Mouse (Mus musculus) forebrain, embryonic 12.5 days (tissue): ENCODE results near the gene Gm10337. TPM values are rescaled to one million over a fixed set of nuclear protein-coding genes. Genes with fewer than 3 reads are reported as not detected.

Experiments used
- ATAC-seq: fragments of 200-750 bp; cut with Nextera tagmentation; 2 replicates; pipeline ENCODE4 v1.8.0; 2017; ENCODE audit warnings: moderate TSS enrichment; ENCODE audit not compliant: low FRiP score
- H3K27ac ChIP-seq: fragments of 300-500 bp; sonication (generic); 2 replicates; pipeline ENCODE4 v1.5.1; 2016; ENCODE audit warnings: mild to moderate bottlenecking
- H3K27me3 ChIP-seq: fragments of 300-500 bp; sonication (generic); 2 replicates; pipeline ENCODE4 v1.6.1; 2016; ENCODE audit warnings: mild to moderate bottlenecking
- H3K36me3 ChIP-seq: fragments of 300-500 bp; sonication (generic); replicated peaks from 2 replicates; pipeline ENCODE4 v1.6.1; 2016; ENCODE audit warnings: mild to moderate bottlenecking
- H3K4me1 ChIP-seq: fragments of 300-500 bp; sonication (generic); 2 replicates; pipeline ENCODE4 v1.6.1; 2016
- H3K4me2 ChIP-seq: fragments of 300-500 bp; sonication (generic); 2 replicates; pipeline ENCODE4 v1.6.1; 2016; ENCODE audit warnings: mild to moderate bottlenecking, moderate library complexity
- H3K4me3 ChIP-seq: fragments of 300-500 bp; sonication (generic); replicated peaks from 2 replicates; pipeline ENCODE4 v1.5.1; 2016; ENCODE audit warnings: mild to moderate bottlenecking
- H3K9ac ChIP-seq: fragments of 300-500 bp; sonication (generic); 2 replicates; pipeline ENCODE4 v1.6.1; 2016; ENCODE audit warnings: mild to moderate bottlenecking
- H3K9me3 ChIP-seq: fragments of 300-500 bp; sonication (generic); 2 replicates; pipeline ENCODE4 v1.6.1; 2016
- WGBS: fragments of 180-500 bp; shearing (Covaris S2); methylation state at CpG from one replicate; pipeline ENCODE4 v1.1.7; 2016; 5-methylcytosine and 5-hydroxymethylcytosine counted together
- polyA plus RNA-seq: library from polyadenylated mRNA; unstranded; fragments of >200 nt; fragmentation: Nextera tagmentation; extraction: Ambion mirVana; gene quantifications from 2 replicates; pipeline ENCODE4 v1.2.1, GENCODE M21; 2016

Gene Gm10337
- polyA plus RNA-seq, 1 experiment from 2014 or later: 7.9 TPM

DNA sequence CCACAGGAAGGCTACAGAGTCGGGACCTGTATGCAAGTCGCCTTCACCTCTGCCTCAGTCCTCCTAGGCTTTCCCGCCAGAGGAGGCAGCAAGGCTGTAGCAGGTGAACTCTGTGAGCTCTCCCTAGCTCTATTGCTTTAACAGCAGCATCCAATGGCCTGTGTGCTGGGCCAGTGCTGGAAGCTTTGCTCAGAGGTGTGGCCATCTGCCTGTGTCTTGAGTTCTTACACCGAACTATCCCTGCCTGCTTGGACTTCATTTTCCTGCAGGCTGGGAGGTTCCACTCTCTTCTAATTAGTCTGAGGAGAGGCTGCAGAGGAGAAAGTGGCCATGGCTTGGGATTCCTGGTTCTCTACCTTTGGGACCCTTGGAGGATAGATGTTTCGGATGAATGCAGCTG is 8.5 kb downstream of the Gm10337 start:
- peak overlapping the region; percentile 71 for H3K4me2 ChIP-seq
- H3K9me3 ChIP-seq: no peaks in the 10 kb centered on the region
- H3K27me3 ChIP-seq: no peaks in the 10 kb centered on the region
- H3K27ac ChIP-seq: peak overlapping the region; percentile 90
- peaks cover 12% of the 10 kb centered on the region for H3K36me3 ChIP-seq
- H3K4me1 ChIP-seq: peaks cover 73% of the 10 kb centered on the region
- H3K9ac ChIP-seq: peak overlapping the region; percentile 30
- 33% methylated on average over 5 of the region's 5 CpGs for WGBS
- no peak for ATAC-seq
- H3K4me3 ChIP-seq: 0 out of 2 replicates have a peak overlapping the region, but pooled peaks have one; percentile 4

DNA sequence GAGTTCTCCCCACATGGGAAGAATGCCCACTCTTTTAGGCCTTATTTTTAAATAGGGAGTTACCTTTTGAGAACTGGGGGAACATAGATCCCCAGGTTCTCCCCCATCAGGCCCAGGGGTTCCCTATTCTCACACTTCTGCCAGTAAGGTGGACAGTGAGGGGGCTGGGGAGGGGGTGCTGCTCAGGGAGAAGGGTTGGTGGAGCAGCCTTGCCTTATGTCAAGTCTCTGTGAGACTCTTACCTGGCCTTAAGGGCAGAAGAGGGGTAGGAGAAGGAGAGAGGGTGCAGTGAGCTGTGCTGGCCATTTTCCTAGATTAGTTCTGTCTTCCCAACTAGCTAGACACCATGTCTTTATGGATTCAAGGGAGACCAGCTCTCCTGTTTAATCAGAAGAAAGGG is 8.9 kb downstream of the Gm10337 start:
- Histone ChIP-seq H3K4me1 (peaks cover 78% of the 10 kb centered on the region), H3K27me3 (no peaks in the 10 kb centered on the region), H3K9ac (peak overlapping the region; percentile 30; the same call in 1 of the 2 replicates), H3K4me2 (0 out of 2 replicates have a peak overlapping the region, but pooled peaks have one; percentile 71), H3K4me3 (no peak overlapping the region), H3K9me3 (no peaks in the 10 kb centered on the region), H3K36me3 (peaks cover 9% of the 10 kb centered on the region), H3K27ac (peak overlapping the region; percentile 90)
- ATAC-seq: no peak

DNA sequence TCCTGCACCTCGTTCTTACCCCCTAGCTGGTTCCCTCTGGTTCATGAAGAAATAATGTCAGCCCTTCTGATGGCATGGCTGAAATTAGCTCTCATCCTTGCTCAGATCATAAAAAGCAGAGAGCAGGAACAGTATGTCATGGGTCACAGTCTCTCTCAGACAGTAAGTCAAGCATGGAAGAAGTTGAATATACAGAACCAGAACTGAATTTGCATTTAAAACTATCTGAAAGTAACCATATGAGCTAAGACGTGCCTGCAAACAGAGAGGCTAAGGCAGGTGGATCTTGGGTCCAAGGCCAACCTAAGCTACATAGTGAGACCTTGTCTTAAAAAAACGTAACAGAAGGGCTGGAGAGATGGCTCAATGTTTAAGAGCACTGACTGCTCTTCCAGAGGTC is 9.5 kb downstream of the Gm10337 start:
- Histone ChIP-seq H3K27me3 (no peaks in the 10 kb centered on the region), H3K9ac (0 out of 2 replicates have a peak overlapping the region, but pooled peaks have one; percentile 30), H3K4me3 (no peak overlapping the region), H3K4me2 (no peak overlapping the region), H3K36me3 (0 out of 2 replicates have a peak, but pooled peaks cover 4% of the 10 kb centered on the region), H3K9me3 (no peaks in the 10 kb centered on the region), H3K27ac (no peak overlapping the region), H3K4me1 (peaks cover 78% of the 10 kb centered on the region)
- no peak for ATAC-seq
- 84% methylated on average over 3 of the region's 3 CpGs for WGBS

DNA sequence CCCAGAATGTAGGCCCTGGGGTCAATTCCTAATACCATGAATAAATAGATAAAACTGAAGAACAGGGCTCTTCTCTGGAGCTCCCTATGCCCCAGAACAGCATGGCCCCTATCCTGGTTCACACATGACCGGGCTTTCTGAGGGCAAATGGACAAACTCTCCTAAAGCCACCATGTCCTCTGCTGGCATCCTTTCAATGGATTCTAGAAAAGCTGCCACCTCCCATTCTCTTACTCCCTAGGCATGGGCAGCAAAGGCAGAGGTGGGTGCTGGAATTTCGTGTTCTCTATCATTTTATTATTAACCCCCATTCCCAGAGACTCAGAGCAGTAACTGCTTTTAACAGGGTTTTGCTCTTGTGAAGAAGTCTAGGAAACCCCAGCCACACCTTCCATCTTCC is 11.7 kb downstream of the Gm10337 start:
- ATAC-seq: no peak
- H3K27me3 ChIP-seq: no peaks in the 10 kb centered on the region
- 89% methylated on average over 2 of the region's 2 CpGs for WGBS
- 0 out of 2 replicates have a peak overlapping the region, but pooled peaks have one; percentile 87 for H3K9ac ChIP-seq
- no peaks in the 10 kb centered on the region for H3K9me3 ChIP-seq
- H3K4me3 ChIP-seq: peak overlapping the region; percentile 72; the same call in 1 of the 2 replicates
- peaks cover 77% of the 10 kb centered on the region for H3K4me1 ChIP-seq
- H3K27ac ChIP-seq: 0 out of 2 replicates have a peak overlapping the region, but pooled peaks have one; percentile 92
- H3K36me3 ChIP-seq: no peaks in the 10 kb centered on the region
- H3K4me2 ChIP-seq: peak overlapping the region; percentile 64

DNA sequence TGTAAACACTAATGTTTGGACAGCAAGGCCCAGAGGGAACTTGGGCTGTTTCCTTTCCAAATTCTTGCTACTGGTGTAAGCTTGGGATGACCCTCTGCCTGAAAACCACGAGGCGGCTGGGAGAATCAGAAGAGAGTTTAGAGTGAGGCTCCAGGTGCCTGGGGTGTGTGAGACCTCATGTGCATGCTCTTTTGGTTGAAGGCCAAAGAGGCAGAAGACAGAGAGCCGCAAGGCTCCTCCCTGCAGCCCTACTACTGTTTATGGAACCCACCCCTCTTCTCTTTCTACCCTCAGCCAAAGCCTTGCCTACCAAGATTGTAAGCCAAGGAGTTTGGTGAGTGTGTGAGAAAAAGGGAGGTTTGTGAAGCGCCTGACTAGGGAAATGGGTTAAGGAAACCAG is 12.3 kb downstream of the Gm10337 start:
- Histone ChIP-seq H3K36me3 (peaks cover 4% of the 10 kb centered on the region), H3K4me2 (peak overlapping the region; percentile 64), H3K9ac (peak overlapping the region; percentile 87), H3K27ac (peak overlapping the region; percentile 92), H3K27me3 (no peaks in the 10 kb centered on the region), H3K9me3 (no peaks in the 10 kb centered on the region), H3K4me1 (peaks cover 73% of the 10 kb centered on the region), H3K4me3 (peak overlapping the region; percentile 72)
- ATAC-seq: no peak
- 45% methylated on average over 4 of the region's 4 CpGs for WGBS

DNA sequence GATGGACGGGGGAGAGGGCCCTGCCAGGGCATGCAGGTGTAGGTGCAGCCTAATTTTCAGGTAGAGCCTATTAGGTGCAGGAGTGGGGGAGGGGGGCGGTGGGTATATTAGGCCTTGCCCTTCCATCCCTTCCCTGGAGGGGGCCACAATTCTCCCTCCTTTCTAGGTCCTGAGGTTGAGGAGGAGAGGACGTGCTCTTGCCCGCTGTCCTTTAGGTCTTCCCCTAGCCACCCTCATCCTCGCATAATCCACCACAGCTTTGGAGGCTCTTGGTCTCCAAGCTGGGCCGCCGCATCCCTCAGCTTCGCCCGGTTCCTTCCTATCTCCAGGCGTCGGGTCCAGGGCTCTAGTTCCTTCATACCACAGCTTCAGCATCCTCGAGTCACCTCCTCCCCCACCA is 12.8 kb downstream of the Gm10337 start:
- 0% methylated on average over 11 of the region's 12 CpGs for WGBS
- Histone ChIP-seq H3K4me1 (peaks cover 68% of the 10 kb centered on the region), H3K4me3 (peak overlapping the region; percentile 72), H3K27ac (peak overlapping the region; percentile 92), H3K27me3 (no peaks in the 10 kb centered on the region), H3K9ac (peak overlapping the region; percentile 87), H3K9me3 (no peaks in the 10 kb centered on the region), H3K4me2 (peak overlapping the region; percentile 64), H3K36me3 (peaks cover 9% of the 10 kb centered on the region)
- ATAC-seq: no peak

DNA sequence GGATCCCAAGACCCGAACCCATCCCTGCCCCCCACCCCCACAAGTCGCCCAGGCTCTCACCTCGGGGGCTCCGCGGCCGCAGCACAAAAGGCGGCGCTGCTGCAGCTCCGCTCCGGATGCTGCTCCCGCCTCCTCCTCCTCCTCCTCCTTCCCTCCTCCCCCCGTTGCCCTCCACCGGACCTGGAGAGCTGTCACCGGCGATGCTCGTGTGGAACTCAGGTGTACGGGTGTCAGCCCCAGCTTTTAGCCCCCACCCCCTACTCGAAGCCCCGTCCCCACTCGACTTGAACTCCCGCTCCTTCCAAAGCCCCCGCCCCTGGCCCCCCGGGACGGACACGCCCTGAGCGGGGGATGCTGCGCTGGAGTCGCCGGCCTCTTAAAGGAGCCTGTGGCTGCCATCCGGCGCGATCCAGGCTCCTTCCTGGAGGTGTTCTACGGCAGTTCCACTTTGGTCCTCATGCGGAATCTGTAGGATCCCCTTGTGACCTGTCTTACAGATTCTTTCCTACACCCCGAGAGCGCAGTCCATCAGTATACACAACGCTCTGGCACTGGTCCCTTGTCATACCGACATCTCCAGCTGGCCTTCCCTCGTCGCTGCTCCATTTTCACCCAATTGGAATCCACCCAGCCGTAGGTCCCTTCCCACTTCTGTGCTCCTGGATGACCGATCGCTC is 13.3 kb downstream of the Gm10337 start, which contains the start of gene Map3k12:
Map3k12 (minus strand) TSS at position 337 of the 677 bp plus-strand sequence.
- peak within 1 kb of the TSS; percentile 99 for H3K27ac ChIP-seq
- no peaks in the 10 kb centered on the region for H3K9me3 ChIP-seq
- under 1% methylated on average over 43 of the region's 43 CpGs for WGBS
- peak; percentile 25 for ATAC-seq
- peaks cover 14% of the 10 kb centered on the region for H3K36me3 ChIP-seq
- H3K4me2 ChIP-seq: peak within 1 kb of the TSS; percentile 64
- H3K4me3 ChIP-seq: peak within 1 kb of the TSS; percentile 72
- H3K4me1 ChIP-seq: peaks cover 62% of the 10 kb centered on the region
- peak within 1 kb of the TSS; percentile 87 for H3K9ac ChIP-seq
- H3K27me3 ChIP-seq: no peaks in the 10 kb centered on the region

DNA sequence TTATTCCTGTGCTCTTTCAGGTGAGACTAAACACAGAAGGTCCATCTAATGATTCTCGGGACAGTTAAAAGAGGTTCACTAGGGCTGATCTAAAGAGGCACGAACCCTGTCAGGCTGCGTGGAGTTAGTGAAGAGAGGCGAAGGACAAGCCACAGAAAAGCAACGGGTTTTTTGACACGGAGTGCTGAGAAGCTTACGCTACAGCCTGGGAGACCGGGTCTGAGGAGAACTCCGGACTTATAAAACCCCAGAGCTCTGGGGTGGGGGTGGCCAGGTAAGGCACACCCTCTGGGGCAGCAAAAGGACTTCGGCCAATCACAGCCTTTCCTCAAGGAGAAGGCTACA is 14.1 kb downstream of the Gm10337 start:
- WGBS: under 1% methylated on average over 10 of the region's 10 CpGs
- Histone ChIP-seq H3K4me1 (peaks cover 55% of the 10 kb centered on the region), H3K27me3 (no peaks in the 10 kb centered on the region), H3K9me3 (no peaks in the 10 kb centered on the region), H3K4me3 (peak overlapping the region; percentile 72), H3K36me3 (peaks cover 22% of the 10 kb centered on the region), H3K9ac (peak overlapping the region; percentile 87; the same call in 1 of the 2 replicates), H3K4me2 (peak overlapping the region; percentile 64), H3K27ac (peak overlapping the region; percentile 92)
- ATAC-seq: no peak

DNA sequence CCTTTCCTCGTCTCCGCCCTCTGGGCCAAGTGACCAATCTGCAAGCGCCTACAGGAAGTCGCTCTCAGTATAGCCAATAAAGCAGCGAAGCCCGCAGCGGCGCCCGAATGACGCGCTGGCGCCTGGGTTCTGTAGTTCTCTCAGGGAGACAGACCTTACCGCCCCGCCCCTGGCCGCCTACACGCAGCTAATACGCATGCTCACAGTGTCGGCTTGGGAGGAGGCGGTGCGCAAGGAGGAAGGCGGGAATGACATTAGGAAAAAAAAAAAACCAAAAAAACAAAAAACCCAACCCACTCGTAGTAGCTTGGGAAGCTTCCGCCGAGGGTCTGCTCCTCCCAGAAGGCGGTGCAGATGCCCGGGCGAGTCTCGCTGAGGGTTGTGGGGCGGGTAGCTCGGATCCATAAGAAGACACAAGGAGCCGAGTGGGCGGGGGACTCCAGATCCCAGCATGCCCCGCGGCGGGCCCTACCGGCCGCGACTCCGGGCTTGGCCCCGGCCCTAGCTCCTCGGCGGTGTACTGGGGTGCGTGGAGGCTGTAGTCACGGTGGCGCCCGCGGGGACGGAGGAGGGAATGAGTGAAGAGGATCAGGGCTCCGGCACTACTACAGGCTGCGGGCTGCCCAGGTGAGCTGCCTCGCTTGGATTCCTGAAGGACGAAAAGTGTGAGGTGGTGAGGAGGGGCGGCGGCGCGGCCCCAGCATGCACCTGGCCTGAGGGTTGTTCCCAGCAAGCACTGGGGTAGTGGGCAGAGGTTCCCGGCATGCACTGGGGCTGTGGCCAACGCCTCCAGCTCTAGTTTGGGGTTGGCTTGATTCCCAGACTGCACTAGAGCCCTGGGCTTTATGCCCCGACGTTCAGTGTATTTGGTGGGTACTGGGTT is 14.7 kb downstream of the Gm10337 start, which contains the start of gene Tarbp2:
Tarbp2 (plus strand) TSS at position 217 of the 883 bp plus-strand sequence.
- WGBS: under 1% methylated on average over 60 of the region's 60 CpGs
- peak within 1 kb of the TSS; percentile 99 for H3K27ac ChIP-seq
- ATAC-seq: peak; percentile 92
- peak within 1 kb of the TSS; percentile 64 for H3K4me2 ChIP-seq
- H3K27me3 ChIP-seq: no peaks in the 10 kb centered on the region
- H3K9me3 ChIP-seq: no peaks in the 10 kb centered on the region
- peaks cover 27% of the 10 kb centered on the region for H3K36me3 ChIP-seq
- H3K9ac ChIP-seq: peak within 1 kb of the TSS; percentile 87
- H3K4me3 ChIP-seq: peak within 1 kb of the TSS; percentile 72
- H3K4me1 ChIP-seq: peaks cover 49% of the 10 kb centered on the region

DNA sequence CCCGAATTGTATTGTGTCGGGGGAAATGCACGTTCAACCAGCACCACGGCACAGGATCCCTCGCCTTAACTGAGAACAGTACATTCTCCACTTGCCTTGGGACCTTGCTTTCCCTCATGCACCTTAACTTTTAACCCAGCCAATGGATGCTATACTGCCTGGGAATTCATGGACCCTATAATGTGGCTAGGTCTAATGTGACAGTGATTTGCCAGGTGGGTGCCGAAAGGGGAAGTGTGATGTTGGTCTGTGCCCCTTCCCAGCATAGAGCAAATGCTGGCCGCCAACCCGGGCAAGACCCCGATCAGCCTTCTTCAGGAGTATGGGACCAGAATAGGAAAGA is 15.3 kb downstream of the Gm10337 start:
- H3K9ac ChIP-seq: peak overlapping the region; percentile 80
- H3K27ac ChIP-seq: peak overlapping the region; percentile 99
- no peaks in the 10 kb centered on the region for H3K9me3 ChIP-seq
- ATAC-seq: no peak
- peak overlapping the region; percentile 72 for H3K4me3 ChIP-seq
- peaks cover 45% of the 10 kb centered on the region for H3K4me1 ChIP-seq
- WGBS: 21% methylated on average over 9 of the region's 9 CpGs
- H3K27me3 ChIP-seq: no peaks in the 10 kb centered on the region
- H3K4me2 ChIP-seq: peak overlapping the region; percentile 64
- H3K36me3 ChIP-seq: peaks cover 31% of the 10 kb centered on the region

DNA sequence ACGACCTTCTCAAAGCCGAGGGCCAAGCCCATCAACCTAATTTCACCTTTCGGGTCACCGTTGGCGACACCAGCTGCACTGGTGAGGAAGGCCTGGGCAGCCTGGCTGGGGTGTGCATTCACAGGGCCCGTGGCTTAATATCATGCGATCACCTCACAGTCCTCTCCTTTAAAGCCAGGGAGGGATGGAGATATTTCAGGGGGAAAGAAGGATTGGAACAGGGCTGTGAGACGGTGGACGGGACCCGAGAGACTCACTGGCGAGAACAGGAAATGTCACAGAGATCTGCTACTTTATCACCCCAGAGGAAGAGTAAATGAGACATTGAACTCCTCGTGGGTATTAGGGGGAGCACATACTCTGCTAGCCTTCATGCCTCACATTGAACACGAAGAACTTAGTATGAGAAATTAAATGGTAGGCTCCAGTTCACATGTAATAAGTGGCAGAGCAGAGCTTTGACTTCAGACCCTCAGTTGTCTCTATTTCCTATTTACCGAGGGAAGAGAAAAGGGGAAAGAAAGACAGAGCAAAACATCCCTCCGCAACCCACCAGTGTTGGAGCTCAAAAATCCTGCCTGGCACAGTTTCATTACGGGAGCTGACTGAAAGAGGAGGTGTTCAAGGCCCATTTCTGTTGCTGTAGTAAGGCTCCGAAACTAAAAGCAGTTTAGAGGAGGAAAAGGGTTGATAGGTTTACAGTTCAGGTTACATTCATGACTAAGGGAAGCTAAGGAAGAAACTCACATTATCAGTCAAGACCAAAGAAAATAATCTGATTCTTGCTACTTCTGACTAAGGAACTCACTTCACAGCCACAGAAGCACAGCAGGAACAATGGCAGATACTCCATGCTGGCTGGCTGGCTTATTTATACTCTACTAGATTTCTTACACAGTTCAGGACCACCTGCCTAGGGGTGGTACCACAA is 16.0 kb downstream of the Gm10337 start:
- 75% methylated on average over 17 of the region's 17 CpGs for WGBS
- Histone ChIP-seq H3K9ac (peak overlapping the region; percentile 80), H3K4me2 (peak overlapping the region; percentile 64), H3K4me1 (peaks cover 39% of the 10 kb centered on the region), H3K4me3 (peak overlapping the region; percentile 72), H3K36me3 (peaks cover 37% of the 10 kb centered on the region), H3K9me3 (no peaks in the 10 kb centered on the region), H3K27ac (peak overlapping the region; percentile 99), H3K27me3 (no peaks in the 10 kb centered on the region)
- no peak for ATAC-seq
